Mouse (Mus musculus): ENCODE results near the gene Lrfn3.

DNA sequence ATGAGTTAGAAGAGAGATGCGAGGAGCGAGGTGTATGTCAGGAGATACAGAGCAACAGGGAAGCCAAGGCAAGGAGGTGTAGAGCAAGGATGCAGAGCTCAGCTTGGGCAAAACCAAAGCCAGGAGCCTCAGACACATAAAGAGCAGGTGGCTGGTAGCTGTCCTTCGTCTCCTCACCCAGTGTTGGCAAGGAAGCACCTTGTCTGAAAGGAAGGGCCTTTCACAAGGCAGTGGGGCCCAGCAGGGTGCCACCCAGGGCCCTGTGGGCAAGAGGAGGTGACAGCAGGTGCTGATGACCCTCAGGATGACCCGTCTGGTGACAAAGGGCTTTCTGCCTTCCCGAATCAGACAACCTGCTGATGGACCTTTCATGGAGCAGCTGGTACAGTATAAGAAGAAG lies 28.0 kb downstream of the Lrfn3 start:
- no peak for TF ChIP-seq CTCF (conservative IDR thresholded peaks at IDR 0.05 in 1 of 2, IDR thresholded peaks at IDR 0.05 in 1 of 2; ENCODE audit: low read depth in 2 of 2, low read length in 2 of 2)
- TF ChIP-seq USF1 (IDR thresholded peaks at IDR 0.05; ENCODE audit: low read depth, low read length) = no peak
- no peak for TF ChIP-seq POLR2A (IDR thresholded peaks at IDR 0.05; ENCODE audit: low read depth, low read length)
- TF ChIP-seq NELFE (IDR thresholded peaks at IDR 0.05; ENCODE audit: low read depth, low read length) = no peak
- TF ChIP-seq SIN3A (IDR thresholded peaks at IDR 0.05; ENCODE audit: low read length) = no peak
- TF ChIP-seq UBTF (IDR thresholded peaks at IDR 0.05; ENCODE audit: low read depth, low read length) = no peak

Data from CH12.LX (cell line).